Mouse (Mus musculus): ENCODE measurements around the gene Olfr545.
"Not testable (repeated sequence)": the region's sequence is repeated elsewhere in the genome, so short reads cannot be mapped to it uniquely, and the experiment has no call there.

Gene Olfr545

GRCm38 (mm10) chr7:102499473-102499872 is at the start of gene Olfr545:
TSS of gene Olfr545 (minus strand) at chr7:102499573.
- DNase-seq (ENCODE audit: low spot score): no peak

GRCm38 (mm10) chr7:102541251-102541650 is 41.9 kb upstream of the Olfr545 start:
- no peak for DNase-seq (ENCODE audit: low spot score)

GRCm38 (mm10) chr7:102540596-102540995 is 41.2 kb upstream of the Olfr545 start, which contains the start of gene Olfr548-ps1:
TSS of gene Olfr548-ps1 (plus strand) at chr7:102540896.
- DNase-seq (ENCODE audit: low spot score): no peak

GRCm38 (mm10) chr7:102534449-102534848 is 35.1 kb upstream of the Olfr545 start, which contains the start of gene Olfr547:
TSS of gene Olfr547 (plus strand) at chr7:102534749.
- DNase-seq (ENCODE audit: low spot score): no peak

- DNase-seq (ENCODE audit: low spot score): no peak
These were observed 29.7 kb upstream of the Olfr545 start for GRCm38 (mm10) chr7:102529052-102529451.

- DNase-seq (ENCODE audit: low spot score): no peak
These were observed 17.6 kb upstream of the Olfr545 start for GRCm38 (mm10) chr7:102517051-102517335.

- DNase-seq (ENCODE audit: low spot score): no peak
These were observed 17.1 kb upstream of the Olfr545 start for GRCm38 (mm10) chr7:102516261-102517050.

GRCm38 (mm10) chr7:102514144-102514543 is 14.8 kb upstream of the Olfr545 start:
- DNase-seq (ENCODE audit: low spot score): no peak

- DNase-seq (ENCODE audit: low spot score): peak; percentile 95
These were observed 13.6 kb upstream of the Olfr545 start for GRCm38 (mm10) chr7:102512814-102513435.

GRCm38 (mm10) chr7:102511927-102512326 is 12.6 kb upstream of the Olfr545 start:
- DNase-seq (ENCODE audit: low spot score): no peak

- no peak for DNase-seq (ENCODE audit: low spot score)
These were observed 10.4 kb upstream of the Olfr545 start for GRCm38 (mm10) chr7:102509726-102510125.

GRCm38 (mm10) chr7:102508666-102509065 is 9.3 kb upstream of the Olfr545 start:
- no peak for DNase-seq (ENCODE audit: low spot score)

GRCm38 (mm10) chr7:102508066-102508465 is 8.7 kb upstream of the Olfr545 start:
- DNase-seq (ENCODE audit: low spot score): no peak

GRCm38 (mm10) chr7:102506848-102507247 is 7.5 kb upstream of the Olfr545 start:
- DNase-seq (ENCODE audit: low spot score): peak; percentile 54

GRCm38 (mm10) chr7:102501986-102502385 is 2.6 kb upstream of the Olfr545 start:
- DNase-seq (ENCODE audit: low spot score): no peak

- DNase-seq (ENCODE audit: low spot score): not testable (repeated sequence)
These were observed 5.0 kb downstream of the Olfr545 start for GRCm38 (mm10) chr7:102494416-102494815.

- no peak for DNase-seq (ENCODE audit: low spot score)
These were observed 11.2 kb downstream of the Olfr545 start, which contains the start of gene Olfr544 for GRCm38 (mm10) chr7:102488161-102488560. TSS of gene Olfr544 (minus strand) at chr7:102488313.

GRCm38 (mm10) chr7:102486105-102486504 is 13.3 kb downstream of the Olfr545 start:
- no peak for DNase-seq (ENCODE audit: low spot score)

- DNase-seq (ENCODE audit: low spot score): not testable (repeated sequence)
These were observed 14.6 kb downstream of the Olfr545 start for GRCm38 (mm10) chr7:102484766-102485165.

- DNase-seq (ENCODE audit: low spot score): no peak
These were observed 15.7 kb downstream of the Olfr545 start for GRCm38 (mm10) chr7:102483665-102484064.

GRCm38 (mm10) chr7:102481579-102481978 is 17.8 kb downstream of the Olfr545 start, which contains the start of gene Olfr543:
TSS of gene Olfr543 (minus strand) at chr7:102481679.
- no peak for DNase-seq (ENCODE audit: low spot score)

GRCm38 (mm10) chr7:102480821-102481220 is 18.6 kb downstream of the Olfr545 start:
- DNase-seq (ENCODE audit: low spot score): no peak

- no peak for DNase-seq (ENCODE audit: low spot score)
These were observed 19.9 kb downstream of the Olfr545 start for GRCm38 (mm10) chr7:102479368-102480078.

All from urinary bladder, postnatal 25 days (tissue).